In the genomic region with DNA sequence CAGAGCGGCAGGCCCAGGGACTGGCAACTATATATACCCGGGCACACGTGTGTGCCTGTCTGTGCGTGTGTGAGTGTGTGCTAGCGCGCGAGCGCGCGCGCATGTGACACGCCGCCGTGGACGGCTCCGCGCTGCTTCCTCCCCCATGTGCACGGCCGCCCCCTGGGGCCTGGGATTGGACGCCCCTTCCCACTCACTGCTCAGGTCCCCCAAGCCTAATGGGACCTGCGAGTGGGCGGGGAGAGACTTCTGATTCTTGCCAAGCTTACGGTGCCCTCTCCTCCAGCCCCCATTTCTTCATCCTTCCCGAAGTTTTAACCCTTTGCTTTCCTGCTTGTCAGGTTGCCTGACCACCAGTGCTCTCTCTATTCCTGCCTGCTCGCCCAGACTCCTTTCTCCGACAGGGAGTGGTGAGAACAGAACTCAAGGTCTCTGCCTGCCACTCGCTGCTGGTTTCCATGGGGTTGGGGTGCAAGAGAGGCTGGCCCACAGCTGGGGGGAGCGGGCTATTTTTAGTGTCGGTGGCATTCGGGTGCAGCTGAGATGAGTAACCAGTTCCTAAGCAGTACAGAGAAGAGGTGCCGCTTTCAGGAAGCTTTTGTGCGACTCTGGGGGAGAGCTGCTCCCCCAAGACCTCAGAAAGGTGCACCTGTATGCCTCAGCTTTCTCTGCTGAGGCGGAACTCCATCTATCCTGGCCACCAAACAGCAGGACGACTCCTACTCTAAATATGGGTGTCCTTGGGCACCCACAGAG, we compare ENCODE assay signal across 9 mouse cellular contexts. TPM values are rescaled to one million over a fixed set of nuclear protein-coding genes. Genes with fewer than 3 reads are reported as not detected.
DNase-seq lines count a peak whose midpoint lies in the region; ATAC-seq and TF ChIP-seq lines count a peak whose summit lies in the region.
"Had no signal": no experiment of that assay in that cellular context is flagged by ENCODE, and none has a peak within 500 bp of the region (broad histone marks: within the 10 kb centered on the region; RNA-seq: fewer than 3 reads in every experiment).

No protein-coding gene starts in this region.

- H3K9me3 ChIP-seq in embryonic facial prominence, embryonic 14.5 days (ENCODE audit: control insufficient read depth, low read length): no peaks in the 10 kb centered on the region
- H3K9me3 ChIP-seq in hindbrain, embryonic 12.5 days (replicated peaks): no peaks in the 10 kb centered on the region

- H3K4me1 ChIP-seq in embryonic facial prominence, embryonic 14.5 days (ENCODE audit: control insufficient read depth, insufficient read depth, low read length): peaks cover 20% of the 10 kb centered on the region
- peaks cover 40% of the 10 kb centered on the region for H3K4me1 ChIP-seq in hindbrain, embryonic 12.5 days

- no peaks in the 10 kb centered on the region for H3K79me2 ChIP-seq in myocyte (ENCODE audit: control insufficient read depth, insufficient read depth)

- DNase-seq in cerebellum, postnatal 14 days: peak; percentile 53 to 77
- DNase-seq in cerebellum, adult 8-10 months: no peak
- peak; percentile 83 for DNase-seq in CD4-positive, CD25-positive, alpha-beta regulatory T cell, adult 2 months (ENCODE audit: low read depth, low spot score)
- DNase-seq in embryonic facial prominence, embryonic 14.5 days (ENCODE audit: low spot score): peak; percentile 41
- DNase-seq in left cerebral cortex, postnatal 25 days (ENCODE audit: low spot score in 2 of 2): peak; percentile 86 to 90
- DNase-seq in c-Kit-positive CD71-positive TER-119-positive erythroid progenitor cells, embryonic 14.5 days (ENCODE audit: low spot score): no peak

- H3ac ChIP-seq in myocyte (ENCODE audit: control insufficient read depth, insufficient read length): no peak overlapping the region

- H3K27me3 ChIP-seq in embryonic facial prominence, embryonic 14.5 days (replicated peaks; ENCODE audit: control insufficient read depth, insufficient read depth, low read length): peaks cover 70% of the 10 kb centered on the region
- H3K27me3 ChIP-seq in hindbrain, embryonic 12.5 days: peaks cover 78% of the 10 kb centered on the region
- H3K27me3 ChIP-seq in myocyte (ENCODE audit: control insufficient read depth, insufficient read depth, insufficient read length): peaks cover 21% of the 10 kb centered on the region

- peaks cover 8% of the 10 kb centered on the region for H3K36me3 ChIP-seq in embryonic facial prominence, embryonic 14.5 days (ENCODE audit: control insufficient read depth, insufficient read depth, low read length)
- H3K36me3 ChIP-seq in hindbrain, embryonic 12.5 days: peaks cover 15% of the 10 kb centered on the region
- peaks cover 13% of the 10 kb centered on the region for H3K36me3 ChIP-seq in myocyte (ENCODE audit: control insufficient read depth, insufficient read depth)

- H3K4me2 ChIP-seq in embryonic facial prominence, embryonic 14.5 days (ENCODE audit: low read depth, low read length): peak overlapping the region; percentile 75
- H3K4me2 ChIP-seq in hindbrain, embryonic 12.5 days (replicated peaks): peak overlapping the region; percentile 80
- peak overlapping the region; percentile 61 for H3K4me2 ChIP-seq in myocyte (ENCODE audit: low read depth)

- 0 out of 2 replicates have a peak, but pooled peaks have one; percentile 20 for ATAC-seq in embryonic facial prominence, embryonic 14.5 days (ENCODE audit: low read depth)
- ATAC-seq in hindbrain, embryonic 12.5 days (ENCODE audit: low FRiP score): no peak
- ATAC-seq: Patski had no signal

- H3K9ac ChIP-seq in embryonic facial prominence, embryonic 14.5 days (ENCODE audit: low read depth, low read length): peak overlapping the region; percentile 54
- H3K9ac ChIP-seq in hindbrain, embryonic 12.5 days: peak overlapping the region; percentile 20; the same call in 1 of the 2 replicates

- intact Hi-C loops in left cerebral cortex, postnatal 25 days (cut with DNase I): loop anchor here (5.0 kb wide), 1 partner anchor 414 kb away; a partner anchor contains a TSS

- TF ChIP-seq POLR2A in myocyte (IDR thresholded peaks at IDR 0.05; ENCODE audit: insufficient read length, low read depth): no peak

- peak overlapping the region; percentile 48 for H3K4me3 ChIP-seq in embryonic facial prominence, embryonic 14.5 days (ENCODE audit: low read depth, low read length)
- peak overlapping the region; percentile 43 for H3K4me3 ChIP-seq in hindbrain, embryonic 12.5 days
- H3K4me3 ChIP-seq in myocyte: no peak overlapping the region

- WGBS in embryonic facial prominence, embryonic 14.5 days: 3% methylated on average over 14 of the region's 34 CpGs
- 2% methylated on average over 34 of the region's 34 CpGs for WGBS in hindbrain, embryonic 12.5 days

- no peak overlapping the region for H3K27ac ChIP-seq in embryonic facial prominence, embryonic 14.5 days (replicated peaks; ENCODE audit: low read depth, low read length)
- no peak overlapping the region for H3K27ac ChIP-seq in hindbrain, embryonic 12.5 days

TF ChIP-seq in myocyte, 11 proteins besides CTCF, POLR2A, EP300 and RAD21:
- TF ChIP-seq POLR2AphosphoS2 (IDR thresholded peaks at IDR 0.05; ENCODE audit: insufficient read length, low read depth) (no peak), MYOD1 (IDR thresholded peaks at IDR 0.05; ENCODE audit: control insufficient read depth in 1 of 3, insufficient read length in 2 of 3, low read depth in 2 of 3) (peak in 1 of 3 experiments; percentile 32), MYOG (IDR thresholded peaks at IDR 0.05; ENCODE audit: control insufficient read depth in 1 of 3, insufficient read depth in 1 of 3, insufficient read length in 2 of 3, low read depth in 2 of 3) (peak in 2 of 3 experiments; percentile 51 to 54)

RNA-seq across cellular contexts. Expression of a gene that starts 1.2 kb away (rescaled TPM):
- 0.07 TPM in 1 of 2 replicates, not detected in the other for polyA plus RNA-seq in embryonic facial prominence, embryonic 14.5 days (2014; fragmentation: Nextera tagmentation; extraction: Ambion mirVana)
- 0.56 and 0.65 TPM in 2 replicates for polyA plus RNA-seq in hindbrain, embryonic 12.5 days (2016; fragmentation: Nextera tagmentation; extraction: Ambion mirVana)
- 100 to 1,000 TPM; 829 to 842 TPM for total RNA-seq in left cerebral cortex, postnatal 25 days (2021)
- 0.11 TPM for polyA plus RNA-seq in myocyte (2012; fragmentation: generic; extraction: Trizol)
- polyA plus RNA-seq: Patski had no signal

RNA-seq across cellular contexts. Expression of a gene that starts 18.4 kb away (rescaled TPM):
- polyA plus RNA-seq in embryonic facial prominence, embryonic 14.5 days (2014; fragmentation: Nextera tagmentation; extraction: Ambion mirVana): 0.10 TPM in 1 of 2 replicates, not detected in the other
- 8.4 and 8.6 TPM in 2 replicates for polyA plus RNA-seq in hindbrain, embryonic 12.5 days (2016; fragmentation: Nextera tagmentation; extraction: Ambion mirVana)
- not detected for total RNA-seq in left cerebral cortex, postnatal 25 days (2021)
- polyA plus RNA-seq in myocyte (2012; fragmentation: generic; extraction: Trizol): 0.06 TPM
- polyA plus RNA-seq: Patski had no signal

RNA-seq across cellular contexts. Expression of a gene that starts 23.2 kb away (rescaled TPM):
- polyA plus RNA-seq in embryonic facial prominence, embryonic 14.5 days (2014; fragmentation: Nextera tagmentation; extraction: Ambion mirVana): 71.7 and 80.6 TPM in 2 replicates
- 71.0 and 78.9 TPM in 2 replicates for polyA plus RNA-seq in hindbrain, embryonic 12.5 days (2016; fragmentation: Nextera tagmentation; extraction: Ambion mirVana)
- 10 to 100 TPM; 44.1 to 55.6 TPM for total RNA-seq in left cerebral cortex, postnatal 25 days (2021)
- 99.7 TPM for polyA plus RNA-seq in myocyte (2012; fragmentation: generic; extraction: Trizol)

RNA-seq across cellular contexts. Expression of a gene that starts 30.1 kb away (rescaled TPM):
- polyA plus RNA-seq in embryonic facial prominence, embryonic 14.5 days (2014; fragmentation: Nextera tagmentation; extraction: Ambion mirVana): 4.1 and 4.3 TPM in 2 replicates
- polyA plus RNA-seq in hindbrain, embryonic 12.5 days (2016; fragmentation: Nextera tagmentation; extraction: Ambion mirVana): 0.59 and 0.91 TPM in 2 replicates
- under 1 TPM; 0.37 to 0.62 TPM for total RNA-seq in left cerebral cortex, postnatal 25 days (2021)
- 3.3 TPM for polyA plus RNA-seq in myocyte (2012; fragmentation: generic; extraction: Trizol)
- polyA plus RNA-seq: Patski had no signal

RNA-seq across cellular contexts. Expression of a gene that starts 45.1 kb away (rescaled TPM):
- 33.9 and 34.8 TPM in 2 replicates for polyA plus RNA-seq in embryonic facial prominence, embryonic 14.5 days (2014; fragmentation: Nextera tagmentation; extraction: Ambion mirVana)
- 65.1 and 65.2 TPM in 2 replicates for polyA plus RNA-seq in hindbrain, embryonic 12.5 days (2016; fragmentation: Nextera tagmentation; extraction: Ambion mirVana)
- 100 to 1,000 TPM; 767 to 776 TPM for total RNA-seq in left cerebral cortex, postnatal 25 days (2021)
- 72.0 TPM for polyA plus RNA-seq in myocyte (2012; fragmentation: generic; extraction: Trizol)

Comparison
In these comparisons a context has a peak if more than half of its experiments do, and no peak if none do; other contexts are left out.
1. DNase-seq: peak in cerebellum, postnatal 14 days (2 of 2), CD4-positive, CD25-positive, alpha-beta regulatory T cell, adult 2 months (single experiment), embryonic facial prominence, embryonic 14.5 days (single experiment) and left cerebral cortex, postnatal 25 days (2 of 2); none in cerebellum, adult 8-10 months (single experiment) and c-Kit-positive CD71-positive TER-119-positive erythroid progenitor cells, embryonic 14.5 days (single experiment).
2. Peak in every context shown above with its lines, with median percentiles within 50 percentile points of each other: H3K4me2 ChIP-seq.